ENCODE assay signal across 9 mouse cellular contexts in genomic region chr13:41607589-41607988, GRCm38 (mm10). TPM values are rescaled to one million over a fixed set of nuclear protein-coding genes. Genes with fewer than 3 reads are reported as not detected.
A peak's percentile ranks its signal among the peaks of the same experiment; 100 is the strongest.
DNase-seq lines count a peak whose midpoint lies in the region; ATAC-seq and TF ChIP-seq lines count a peak whose summit lies in the region.
"Had no signal": no experiment of that assay in that cellular context is flagged by ENCODE, and none has a peak within 500 bp of the region (broad histone marks: within the 10 kb centered on the region; RNA-seq: fewer than 3 reads in every experiment).

No protein-coding gene starts in this region.

- 0 out of 2 replicates have a peak, but pooled peaks cover 3% of the 10 kb centered on the region for H3K4me1 ChIP-seq in stomach, embryonic 14.5 days (ENCODE audit: control insufficient read depth, insufficient read depth, low read length)
- no peaks in the 10 kb centered on the region for H3K4me1 ChIP-seq in stomach, postnatal 0 days (replicated peaks; ENCODE audit: control insufficient read depth, insufficient read depth)
- no peaks in the 10 kb centered on the region for H3K4me1 ChIP-seq in hindbrain, embryonic 11.5 days (replicated peaks; ENCODE audit: control insufficient read depth, insufficient read depth, low read length)
- peaks cover 58% of the 10 kb centered on the region for H3K4me1 ChIP-seq in megakaryocyte, embryonic 14.5 days

- ATAC-seq in stomach, embryonic 14.5 days (ENCODE audit: insufficient number of reproducible peaks, insufficient read depth, low FRiP score, low read depth) = no peak
- no peak for ATAC-seq in stomach, postnatal 0 days (ENCODE audit: low FRiP score, low TSS enrichment)
- ATAC-seq in hindbrain, embryonic 11.5 days (ENCODE audit: low FRiP score) = no peak
- ATAC-seq in cerebellum, adult (ENCODE audit: insufficient number of reproducible peaks, low FRiP score, low TSS enrichment) = no peak

- TF ChIP-seq CTCF in stomach, postnatal 0 days (IDR thresholded peaks at IDR 0.05; ENCODE audit: low read depth) = no peak

- no peaks in the 10 kb centered on the region for H3K9me3 ChIP-seq in stomach, embryonic 14.5 days (ENCODE audit: control insufficient read depth, low read depth, low read length)
- no peaks in the 10 kb centered on the region for H3K9me3 ChIP-seq in stomach, postnatal 0 days (ENCODE audit: control insufficient read depth, low read length)
- H3K9me3 ChIP-seq in hindbrain, embryonic 11.5 days (ENCODE audit: control insufficient read depth, low read length) = no peaks in the 10 kb centered on the region
- no peaks in the 10 kb centered on the region for H3K9me3 ChIP-seq in megakaryocyte, embryonic 14.5 days

- no peak overlapping the region for H3K9ac ChIP-seq in stomach, embryonic 14.5 days (replicated peaks; ENCODE audit: low read depth, low read length)
- H3K9ac ChIP-seq in stomach, postnatal 0 days (ENCODE audit: low read length) = no peak overlapping the region
- H3K9ac ChIP-seq in hindbrain, embryonic 11.5 days (ENCODE audit: low read depth, low read length) = 0 out of 2 replicates have a peak overlapping the region, but pooled peaks have one; percentile 27

- H3K27me3 ChIP-seq in stomach, embryonic 14.5 days (ENCODE audit: control insufficient read depth, insufficient read depth, low read length) = no peaks in the 10 kb centered on the region
- no peaks in the 10 kb centered on the region for H3K27me3 ChIP-seq in stomach, postnatal 0 days (ENCODE audit: control insufficient read depth, insufficient read depth, low read length)
- no peaks in the 10 kb centered on the region for H3K27me3 ChIP-seq in hindbrain, embryonic 11.5 days (ENCODE audit: control insufficient read depth, insufficient read depth, low read length)
- no peaks in the 10 kb centered on the region for H3K27me3 ChIP-seq in megakaryocyte, embryonic 14.5 days (replicated peaks)

- 84% methylated on average over 3 of the region's 3 CpGs for WGBS in stomach, embryonic 14.5 days
- 76% methylated on average over 3 of the region's 3 CpGs for WGBS in stomach, postnatal 0 days
- 94% methylated on average over 3 of the region's 3 CpGs for WGBS in hindbrain, embryonic 11.5 days

- intact Hi-C loops in left cerebral cortex, postnatal 14 days (cut with DNase I) = no loop called here

- no peaks in the 10 kb centered on the region for H3K36me3 ChIP-seq in stomach, embryonic 14.5 days (ENCODE audit: control insufficient read depth, insufficient read depth, low read length)
- H3K36me3 ChIP-seq in stomach, postnatal 0 days (ENCODE audit: control insufficient read depth, insufficient read depth, low read length) = no peaks in the 10 kb centered on the region
- H3K36me3 ChIP-seq in hindbrain, embryonic 11.5 days (ENCODE audit: control insufficient read depth, insufficient read depth, low read length) = no peaks in the 10 kb centered on the region
- peaks cover 20% of the 10 kb centered on the region for H3K36me3 ChIP-seq in megakaryocyte, embryonic 14.5 days (replicated peaks; ENCODE audit: low read length)

- no peak for DNase-seq in stomach, postnatal 0 days (ENCODE audit: low spot score)
- DNase-seq in hindbrain, embryonic 11.5 days (ENCODE audit: low spot score) = no peak
- no peak for DNase-seq in right cerebral cortex, postnatal 36 days (ENCODE audit: low spot score in 2 of 2)
- DNase-seq in left cerebral cortex, postnatal 14 days (ENCODE audit: low spot score in 2 of 2) = no peak
- DNase-seq: left cerebral cortex, postnatal 4 days; right cerebral cortex, postnatal 14 days had no signal

- H3K27ac ChIP-seq in stomach, embryonic 14.5 days (ENCODE audit: low read length) = no peak overlapping the region
- no peak overlapping the region for H3K27ac ChIP-seq in stomach, postnatal 0 days (replicated peaks)
- no peak overlapping the region for H3K27ac ChIP-seq in hindbrain, embryonic 11.5 days (ENCODE audit: low read depth, low read length)

- H3K4me3 ChIP-seq in stomach, embryonic 14.5 days (ENCODE audit: low read depth, low read length) = 0 out of 2 replicates have a peak overlapping the region, but pooled peaks have one; percentile 94
- H3K4me3 ChIP-seq in stomach, postnatal 0 days (ENCODE audit: low read depth, low read length) = no peak overlapping the region
- H3K4me3 ChIP-seq in hindbrain, embryonic 11.5 days (ENCODE audit: low read depth, low read length) = no peak overlapping the region
- H3K4me3 ChIP-seq in megakaryocyte, embryonic 14.5 days (replicated peaks) = peak overlapping the region; percentile 98

- 0 out of 2 replicates have a peak overlapping the region, but pooled peaks have one; percentile 66 for H3K4me2 ChIP-seq in stomach, embryonic 14.5 days (replicated peaks; ENCODE audit: low read depth, low read length)
- H3K4me2 ChIP-seq in stomach, postnatal 0 days (replicated peaks; ENCODE audit: low read depth) = no peak overlapping the region
- H3K4me2 ChIP-seq in hindbrain, embryonic 11.5 days (replicated peaks; ENCODE audit: low read depth, low read length) = peak overlapping the region; percentile 14; the same call in 1 of the 2 replicates

- no peak for TF ChIP-seq EP300 in stomach, postnatal 0 days (optimal IDR thresholded peaks at IDR 0.05)

RNA-seq across cellular contexts. Expression of gene Tmem170b, which starts 1.9 kb away (rescaled TPM):
- 11.2 and 12.6 TPM in 2 replicates for polyA plus RNA-seq in stomach, embryonic 14.5 days (2014; fragmentation: Nextera tagmentation; extraction: Ambion mirVana)
- polyA plus RNA-seq in stomach, postnatal 0 days (2015; fragmentation: Nextera tagmentation; extraction: Ambion mirVana) = 4.6 and 4.9 TPM in 2 replicates
- polyA plus RNA-seq in hindbrain, embryonic 11.5 days (2014; fragmentation: Nextera tagmentation; extraction: Ambion mirVana) = 22.3 and 25.0 TPM in 2 replicates
- polyA plus RNA-seq in megakaryocyte, embryonic 14.5 days (2012; ENCODE audit: insufficient read depth, low replicate concordance) = 3.1 and 9.2 TPM in 2 replicates
- total RNA-seq in left cerebral cortex, postnatal 14 days (2021) = 10 to 100 TPM; 77.9 to 84.1 TPM

Comparison
In these comparisons a context has a peak if more than half of its experiments do, and no peak if none do; other contexts are left out.
1. H3K4me3 ChIP-seq: peak in stomach, embryonic 14.5 days (single experiment) and megakaryocyte, embryonic 14.5 days (single experiment); none in stomach, postnatal 0 days (single experiment) and hindbrain, embryonic 11.5 days (single experiment).